Mouse (Mus musculus) monocyte, adult 5-6 weeks (primary cell): Measurements from ENCODE around the gene Fgf18. TPM values are rescaled to one million over a fixed set of nuclear protein-coding genes. Genes with fewer than 3 reads are reported as not detected.

Experiments
- ATAC-seq: fragments of 153-309, 156-312 bp; replicated peaks from 2 replicates; pipeline ENCODE4 v1.8.0; 2017; ENCODE audit warnings: mild to moderate bottlenecking; ENCODE audit not compliant: low TSS enrichment, insufficient number of reproducible peaks, severe bottlenecking, poor library complexity, low FRiP score
- total RNA-seq: library from RNA; stranded (forward); fragments of 200-1000, 200-491, 200-594 nt; gene quantifications from 3 replicates; pipeline ENCODE4 v1.2.3, GENCODE M21; 2017

The Fgf18 gene
- not detected in 3 replicates for total RNA-seq

DNA sequence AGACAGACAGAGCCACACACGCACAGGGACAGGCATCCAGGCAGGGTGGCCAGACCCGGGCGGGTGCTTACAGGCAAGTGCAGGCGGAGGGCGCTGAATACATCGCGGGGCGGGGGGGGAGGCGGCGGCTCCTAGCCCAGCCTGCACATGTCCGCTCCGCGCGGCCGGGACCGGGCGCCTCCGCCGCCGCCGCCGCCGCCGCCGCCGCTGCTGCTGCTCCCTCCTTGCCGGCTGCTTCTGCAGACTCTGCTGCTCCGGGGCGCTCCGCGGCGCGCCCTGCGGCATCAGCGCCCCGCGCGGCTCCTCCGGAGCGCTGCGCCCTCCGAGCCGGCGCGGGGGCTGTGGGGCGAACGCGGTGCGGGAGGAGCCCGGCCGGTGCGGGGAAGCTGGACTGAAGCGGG is at the start of gene Fgf18:
Fgf18 (minus strand) TSS at position 230 of the 401 bp plus-strand sequence.
- ATAC-seq: no peak

DNA sequence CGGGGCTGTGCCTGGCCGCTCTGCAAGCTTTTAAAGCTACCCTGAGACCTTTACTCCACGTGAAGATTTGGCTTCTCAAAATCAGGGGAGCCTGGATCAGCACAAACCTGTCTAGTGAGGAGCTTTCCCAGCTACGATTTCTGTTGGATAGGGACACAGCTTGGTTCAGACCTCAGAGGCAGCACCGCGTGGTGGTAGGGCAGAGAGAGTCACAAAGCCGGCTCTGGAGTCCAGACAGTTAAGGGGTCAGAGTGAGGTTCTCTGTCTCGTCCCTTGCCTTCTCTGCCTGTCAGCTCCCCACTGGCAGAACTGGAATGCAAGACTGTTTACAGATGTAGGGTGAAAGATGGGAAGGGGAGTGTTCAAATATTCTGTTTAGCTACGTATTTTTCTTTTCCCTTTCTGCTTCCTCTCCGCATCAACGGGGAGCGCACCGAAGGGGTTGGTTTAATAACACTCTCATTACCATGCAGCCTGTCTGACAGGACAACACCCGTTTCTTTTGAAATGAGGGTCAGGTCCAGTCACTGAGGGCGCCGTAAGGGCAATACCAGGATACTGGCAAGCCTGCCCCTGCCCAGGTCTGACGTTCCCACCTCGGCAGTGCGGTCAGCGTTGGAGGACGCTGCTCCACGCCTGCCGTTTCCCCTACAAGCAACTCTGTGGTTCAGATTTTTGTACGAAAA is 49.4 kb upstream of the Fgf18 start:
- no peak for ATAC-seq

GRCm38 (mm10) chr11:33195531-33196446 is 48.6 kb upstream of the Fgf18 start:
- no peak for ATAC-seq

DNA sequence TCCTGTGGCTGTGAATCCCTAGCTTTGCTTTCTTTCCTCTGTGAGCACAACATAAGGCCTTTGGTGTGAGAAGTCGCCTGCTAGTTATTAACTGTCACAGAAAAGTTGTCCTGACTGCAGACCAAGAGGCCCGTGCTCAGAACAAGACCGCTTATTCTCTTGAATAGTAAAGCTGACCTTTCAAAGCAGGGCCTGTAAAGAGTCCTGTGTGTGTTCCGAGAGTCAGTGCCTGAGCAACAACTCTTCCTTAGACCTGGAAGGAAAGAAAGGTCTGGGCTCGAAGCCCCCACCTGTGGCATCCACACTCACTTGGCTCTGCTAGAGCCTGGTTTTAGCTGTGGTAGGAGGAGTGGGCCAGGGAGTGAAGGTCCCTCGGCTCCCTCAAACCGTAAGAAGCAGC is 47.9 kb upstream of the Fgf18 start:
- no peak for ATAC-seq

GRCm38 (mm10) chr11:33193695-33194094 is 46.5 kb upstream of the Fgf18 start:
- ATAC-seq: no peak

GRCm38 (mm10) chr11:33181804-33182203 is 34.6 kb upstream of the Fgf18 start:
- no peak for ATAC-seq

- no peak for ATAC-seq
Measured at GRCm38 (mm10) chr11:33180701-33181116, 33.5 kb upstream of the Fgf18 start.

- no peak for ATAC-seq
Measured at GRCm38 (mm10) chr11:33179802-33180201, 32.6 kb upstream of the Fgf18 start.

DNA sequence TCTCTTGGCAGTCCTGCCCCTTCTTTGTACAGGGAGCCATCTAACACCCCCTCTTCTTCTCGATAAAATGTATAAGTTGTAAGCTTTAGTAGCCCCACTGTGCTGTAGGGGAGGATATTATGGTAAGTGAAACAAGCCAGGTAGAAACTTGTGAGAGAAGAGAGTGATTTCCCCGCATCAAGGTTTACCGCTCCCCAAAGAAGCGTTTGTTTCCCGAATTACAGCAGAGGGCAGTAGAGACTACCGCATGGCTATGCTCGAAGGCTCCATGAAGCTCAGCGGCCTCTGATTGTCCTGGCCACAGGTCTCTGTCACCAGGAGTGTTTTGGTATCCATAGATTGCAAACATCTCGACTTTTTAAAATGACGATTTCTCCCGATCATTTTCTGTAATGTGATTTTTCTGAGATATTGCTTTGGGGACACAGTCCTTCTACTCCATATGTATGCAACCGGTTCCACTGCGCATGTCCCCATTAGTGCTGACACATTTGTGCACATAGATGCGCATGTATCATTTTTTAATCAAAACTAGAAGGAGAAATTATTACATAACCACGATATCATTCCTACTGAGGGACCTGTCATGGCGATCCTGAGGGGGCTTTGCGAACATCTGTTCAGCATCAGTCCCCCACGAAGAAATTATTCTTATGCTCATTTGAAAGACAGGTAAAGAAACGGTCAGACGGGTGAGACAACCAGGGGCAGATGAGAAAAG is 29.5 kb upstream of the Fgf18 start:
- no peak for ATAC-seq

- no peak for ATAC-seq
Measured at GRCm38 (mm10) chr11:33175768-33176167, 28.6 kb upstream of the Fgf18 start.

GRCm38 (mm10) chr11:33170489-33170888 is 23.3 kb upstream of the Fgf18 start:
- ATAC-seq: peak; percentile 73

- peak; percentile 100 for ATAC-seq
Measured at GRCm38 (mm10) chr11:33162998-33163506, 15.9 kb upstream of the Fgf18 start, which contains the start of gene Npm1. TSS of gene Npm1 (minus strand) at chr11:33163206.

- ATAC-seq: 0 out of 2 replicates have a peak, but pooled peaks have one; percentile 36
Measured at GRCm38 (mm10) chr11:33162211-33162997, 15.2 kb upstream of the Fgf18 start.

DNA sequence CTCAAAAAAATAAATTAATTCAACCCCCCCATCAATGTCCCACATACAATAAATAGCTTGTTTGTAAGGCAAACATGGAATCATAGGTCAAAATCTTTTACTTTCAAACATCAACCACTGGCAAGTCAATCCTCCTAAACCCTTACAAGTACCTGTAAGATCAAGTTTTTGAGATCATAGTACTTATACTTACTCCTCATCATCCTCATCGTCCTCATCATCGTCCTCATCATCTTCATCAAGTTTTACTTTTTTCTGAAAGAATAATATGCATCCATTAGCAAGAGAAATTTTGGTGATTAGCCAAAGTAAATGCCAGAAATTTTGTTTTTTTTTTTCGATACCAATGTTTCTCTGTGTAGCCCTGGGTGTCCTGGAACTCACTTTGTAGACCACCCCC is 12.5 kb upstream of the Fgf18 start:
- no peak for ATAC-seq

DNA sequence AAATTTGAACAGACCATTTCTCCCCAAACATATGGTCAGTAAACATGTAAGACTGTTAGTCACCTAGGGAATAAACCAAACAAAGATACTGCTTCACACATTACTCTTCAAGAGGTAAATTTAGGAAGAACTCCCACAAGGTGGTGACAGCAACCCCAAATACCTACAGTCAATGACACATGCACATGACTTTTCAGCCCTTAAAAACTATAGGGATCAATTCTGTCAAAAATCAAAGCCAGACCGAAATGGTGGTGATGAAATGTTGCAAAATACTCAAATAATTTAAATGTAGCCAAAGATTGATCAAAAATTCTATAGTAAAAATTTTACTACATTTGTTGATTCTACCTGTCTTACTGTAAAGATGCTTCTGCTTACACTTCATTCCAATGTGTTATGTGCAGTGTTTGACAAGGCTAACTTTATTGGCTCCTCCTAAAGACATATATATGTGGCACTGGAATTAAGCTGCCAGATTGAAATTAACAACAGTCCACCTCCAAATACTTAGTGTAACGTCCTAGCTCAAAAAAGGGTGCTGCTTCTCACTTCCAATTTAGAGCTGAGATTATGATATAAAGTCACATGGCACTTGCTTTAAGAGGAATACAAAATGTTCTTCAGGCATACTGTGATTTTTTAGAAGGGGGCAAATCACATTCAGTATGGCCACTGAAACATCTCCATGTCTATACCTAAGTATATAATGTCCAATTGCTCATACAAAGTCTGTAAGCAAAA is 10.4 kb upstream of the Fgf18 start:
- no peak for ATAC-seq

- no peak for ATAC-seq
Measured at GRCm38 (mm10) chr11:33156436-33157015, 9.3 kb upstream of the Fgf18 start.

- no peak for ATAC-seq
Measured at GRCm38 (mm10) chr11:33154459-33154858, 7.3 kb upstream of the Fgf18 start.
